Mouse (Mus musculus) embryonic fibroblast, embryonic 13.5 days (primary cell): ENCODE data around the gene Usp43.

Experiments used
- CTCF ChIP-seq: IDR thresholded peaks from 2 replicates; pipeline ENCODE4 v1.5.1; 2011; ENCODE audit warnings: mild to moderate bottlenecking, control low read depth, low read length, moderate library complexity, borderline replicate concordance; ENCODE audit not compliant: insufficient read depth
- POLR2A ChIP-seq: IDR thresholded peaks from 2 replicates; pipeline ENCODE4 v1.6.1; 2011; ENCODE audit warnings: low read depth, mild to moderate bottlenecking, control low read depth, low read length, moderate library complexity

- TF ChIP-seq CTCF (no peak), POLR2A (no peak)
These were observed 36.0 kb downstream of the Usp43 start for GRCm38 (mm10) chr11:67885921-67886320.
